Mouse (Mus musculus): ENCODE measurements around the gene Gm9970. TPM values are rescaled to one million over a fixed set of nuclear protein-coding genes. Genes with fewer than 3 reads are reported as not detected.

Gene Gm9970
- polyA plus RNA-seq, 1 experiment = 0.69 TPM

DNA sequence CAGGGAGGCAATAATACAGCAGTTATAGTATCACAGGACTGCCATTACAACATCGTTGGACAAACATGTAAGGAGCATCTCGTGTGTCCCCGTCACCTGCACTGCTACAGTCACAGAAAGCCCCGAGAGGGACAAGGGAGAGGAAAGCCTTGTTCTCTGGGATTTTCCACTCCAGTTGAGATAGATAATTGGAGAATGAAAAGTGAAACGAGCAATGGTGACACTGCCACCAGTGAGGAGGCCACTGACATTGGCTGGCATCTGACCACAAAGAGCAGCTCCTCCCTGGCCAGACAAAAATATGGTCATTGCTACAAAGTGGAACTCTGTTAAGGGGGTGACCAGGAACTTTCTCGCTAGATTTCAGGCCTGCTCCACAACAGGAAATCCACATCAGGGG lies 26.7 kb upstream of the Gm9970 start:
- H3K27me3 ChIP-seq (ENCODE audit: control insufficient read depth, insufficient read depth, low read length) = no peaks in the 10 kb centered on the region
- TF ChIP-seq POLR2A (IDR thresholded peaks at IDR 0.05; ENCODE audit: control insufficient read depth, extremely low read depth, insufficient read depth, low read length, poor library complexity) = no peak
- no peak for TF ChIP-seq CTCF (IDR thresholded peaks at IDR 0.05; ENCODE audit: borderline replicate concordance, control insufficient read depth, extremely low read depth, insufficient read depth, low read length, poor library complexity)
- no peaks in the 10 kb centered on the region for H3K4me1 ChIP-seq (replicated peaks; ENCODE audit: control insufficient read depth, insufficient read depth, low read length)
- H3K27ac ChIP-seq (ENCODE audit: control insufficient read depth, insufficient read depth, low read length) = no peak overlapping the region
- 68% methylated on average over 6 of the region's 6 CpGs for WGBS
- no peak for DNase-seq
- no peaks in the 10 kb centered on the region for H3K36me3 ChIP-seq (ENCODE audit: control insufficient read depth, insufficient read depth, low read length)
- H3K4me3 ChIP-seq (ENCODE audit: control insufficient read depth, insufficient read depth, low read length) = no peak overlapping the region

GRCm38 (mm10) chr5:31266101-31266500 lies 25.1 kb upstream of the Gm9970 start:
- H3K27me3 ChIP-seq (ENCODE audit: control insufficient read depth, insufficient read depth, low read length) = no peaks in the 10 kb centered on the region
- H3K4me3 ChIP-seq (ENCODE audit: control insufficient read depth, insufficient read depth, low read length) = no peak overlapping the region
- WGBS = 90% methylated on average over 7 of the region's 7 CpGs
- H3K27ac ChIP-seq (ENCODE audit: control insufficient read depth, insufficient read depth, low read length) = no peak overlapping the region
- H3K36me3 ChIP-seq (ENCODE audit: control insufficient read depth, insufficient read depth, low read length) = no peaks in the 10 kb centered on the region
- TF ChIP-seq CTCF (IDR thresholded peaks at IDR 0.05; ENCODE audit: borderline replicate concordance, control insufficient read depth, extremely low read depth, insufficient read depth, low read length, poor library complexity) (no peak), POLR2A (IDR thresholded peaks at IDR 0.05; ENCODE audit: control insufficient read depth, extremely low read depth, insufficient read depth, low read length, poor library complexity) (no peak)
- H3K4me1 ChIP-seq (replicated peaks; ENCODE audit: control insufficient read depth, insufficient read depth, low read length) = no peaks in the 10 kb centered on the region
- DNase-seq = no peak

GRCm38 (mm10) chr5:31257616-31258015 lies 16.6 kb upstream of the Gm9970 start:
- TF ChIP-seq POLR2A (IDR thresholded peaks at IDR 0.05; ENCODE audit: control insufficient read depth, extremely low read depth, insufficient read depth, low read length, poor library complexity) (no peak), CTCF (IDR thresholded peaks at IDR 0.05; ENCODE audit: borderline replicate concordance, control insufficient read depth, extremely low read depth, insufficient read depth, low read length, poor library complexity) (no peak)
- Histone ChIP-seq H3K27ac (ENCODE audit: control insufficient read depth, insufficient read depth, low read length) (no peak overlapping the region), H3K4me3 (ENCODE audit: control insufficient read depth, insufficient read depth, low read length) (no peak overlapping the region), H3K36me3 (ENCODE audit: control insufficient read depth, insufficient read depth, low read length) (no peaks in the 10 kb centered on the region), H3K27me3 (ENCODE audit: control insufficient read depth, insufficient read depth, low read length) (no peaks in the 10 kb centered on the region), H3K4me1 (replicated peaks; ENCODE audit: control insufficient read depth, insufficient read depth, low read length) (no peaks in the 10 kb centered on the region)
- no peak for DNase-seq
- WGBS = 95% methylated on average over 11 of the region's 11 CpGs

GRCm38 (mm10) chr5:31255971-31256370 lies 14.9 kb upstream of the Gm9970 start:
- Histone ChIP-seq H3K4me1 (replicated peaks; ENCODE audit: control insufficient read depth, insufficient read depth, low read length) (0 out of 2 replicates have a peak, but pooled peaks cover 2% of the 10 kb centered on the region), H3K27me3 (ENCODE audit: control insufficient read depth, insufficient read depth, low read length) (no peaks in the 10 kb centered on the region), H3K27ac (ENCODE audit: control insufficient read depth, insufficient read depth, low read length) (no peak overlapping the region), H3K4me3 (ENCODE audit: control insufficient read depth, insufficient read depth, low read length) (no peak overlapping the region), H3K36me3 (ENCODE audit: control insufficient read depth, insufficient read depth, low read length) (peaks cover 5% of the 10 kb centered on the region)
- DNase-seq = no peak
- 64% methylated on average over 2 of the region's 2 CpGs for WGBS
- TF ChIP-seq POLR2A (IDR thresholded peaks at IDR 0.05; ENCODE audit: control insufficient read depth, extremely low read depth, insufficient read depth, low read length, poor library complexity) (no peak), CTCF (IDR thresholded peaks at IDR 0.05; ENCODE audit: borderline replicate concordance, control insufficient read depth, extremely low read depth, insufficient read depth, low read length, poor library complexity) (no peak)

GRCm38 (mm10) chr5:31255381-31255780 lies 14.3 kb upstream of the Gm9970 start:
- WGBS = 98% methylated on average over 2 of the region's 2 CpGs
- Histone ChIP-seq H3K27ac (ENCODE audit: control insufficient read depth, insufficient read depth, low read length) (no peak overlapping the region), H3K4me1 (replicated peaks; ENCODE audit: control insufficient read depth, insufficient read depth, low read length) (0 out of 2 replicates have a peak, but pooled peaks cover 2% of the 10 kb centered on the region), H3K36me3 (ENCODE audit: control insufficient read depth, insufficient read depth, low read length) (peaks cover 11% of the 10 kb centered on the region), H3K27me3 (ENCODE audit: control insufficient read depth, insufficient read depth, low read length) (no peaks in the 10 kb centered on the region), H3K4me3 (ENCODE audit: control insufficient read depth, insufficient read depth, low read length) (no peak overlapping the region)
- DNase-seq = no peak
- no peak for TF ChIP-seq CTCF (IDR thresholded peaks at IDR 0.05; ENCODE audit: borderline replicate concordance, control insufficient read depth, extremely low read depth, insufficient read depth, low read length, poor library complexity)
- TF ChIP-seq POLR2A (IDR thresholded peaks at IDR 0.05; ENCODE audit: control insufficient read depth, extremely low read depth, insufficient read depth, low read length, poor library complexity) = no peak

- Histone ChIP-seq H3K27ac (ENCODE audit: control insufficient read depth, insufficient read depth, low read length) (no peak overlapping the region), H3K4me3 (ENCODE audit: control insufficient read depth, insufficient read depth, low read length) (no peak overlapping the region), H3K27me3 (ENCODE audit: control insufficient read depth, insufficient read depth, low read length) (no peaks in the 10 kb centered on the region), H3K36me3 (ENCODE audit: control insufficient read depth, insufficient read depth, low read length) (peaks cover 16% of the 10 kb centered on the region), H3K4me1 (replicated peaks; ENCODE audit: control insufficient read depth, insufficient read depth, low read length) (0 out of 2 replicates have a peak, but pooled peaks cover 2% of the 10 kb centered on the region)
- no peak for DNase-seq
- WGBS = 96% methylated on average over 8 of the region's 8 CpGs
- TF ChIP-seq CTCF (IDR thresholded peaks at IDR 0.05; ENCODE audit: borderline replicate concordance, control insufficient read depth, extremely low read depth, insufficient read depth, low read length, poor library complexity) (no peak), POLR2A (IDR thresholded peaks at IDR 0.05; ENCODE audit: control insufficient read depth, extremely low read depth, insufficient read depth, low read length, poor library complexity) (no peak)
Observed at GRCm38 (mm10) chr5:31254901-31255300, 13.9 kb upstream of the Gm9970 start.

DNA sequence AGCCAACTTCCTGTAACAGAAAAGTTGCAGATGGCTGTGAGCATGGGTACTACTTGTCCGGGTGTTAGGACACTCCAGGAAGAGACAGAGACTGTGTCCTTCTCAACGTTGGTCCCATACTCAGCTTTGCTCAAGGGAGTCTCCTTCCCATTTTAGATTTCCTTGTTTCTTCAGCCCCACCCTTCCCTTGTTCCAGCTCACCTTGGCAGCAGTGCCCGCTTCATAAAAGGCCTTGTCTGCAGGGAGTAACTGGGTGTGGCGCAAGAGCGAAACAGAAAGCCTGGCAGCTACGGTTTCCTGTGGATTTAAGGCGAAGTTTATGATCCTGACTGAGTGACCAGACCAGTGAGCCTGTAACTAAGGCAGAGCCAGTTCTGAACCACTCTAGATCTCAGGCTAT lies 13.4 kb upstream of the Gm9970 start:
- peaks cover 20% of the 10 kb centered on the region for H3K36me3 ChIP-seq (ENCODE audit: control insufficient read depth, insufficient read depth, low read length)
- no peak overlapping the region for H3K4me3 ChIP-seq (ENCODE audit: control insufficient read depth, insufficient read depth, low read length)
- no peak for DNase-seq
- no peak overlapping the region for H3K27ac ChIP-seq (ENCODE audit: control insufficient read depth, insufficient read depth, low read length)
- 0 out of 2 replicates have a peak, but pooled peaks cover 2% of the 10 kb centered on the region for H3K4me1 ChIP-seq (replicated peaks; ENCODE audit: control insufficient read depth, insufficient read depth, low read length)
- 84% methylated on average over 7 of the region's 7 CpGs for WGBS
- TF ChIP-seq POLR2A (IDR thresholded peaks at IDR 0.05; ENCODE audit: control insufficient read depth, extremely low read depth, insufficient read depth, low read length, poor library complexity) (no peak), CTCF (IDR thresholded peaks at IDR 0.05; ENCODE audit: borderline replicate concordance, control insufficient read depth, extremely low read depth, insufficient read depth, low read length, poor library complexity) (no peak)
- H3K27me3 ChIP-seq (ENCODE audit: control insufficient read depth, insufficient read depth, low read length) = no peaks in the 10 kb centered on the region

Data from thymus, adult 2 months (tissue).